Mouse (Mus musculus): Measurements from ENCODE around the gene Apod.
"Not testable (repeated sequence)": the region's sequence is repeated elsewhere in the genome, so short reads cannot be mapped to it uniquely, and the experiment has no call there.

Apod gene

DNA sequence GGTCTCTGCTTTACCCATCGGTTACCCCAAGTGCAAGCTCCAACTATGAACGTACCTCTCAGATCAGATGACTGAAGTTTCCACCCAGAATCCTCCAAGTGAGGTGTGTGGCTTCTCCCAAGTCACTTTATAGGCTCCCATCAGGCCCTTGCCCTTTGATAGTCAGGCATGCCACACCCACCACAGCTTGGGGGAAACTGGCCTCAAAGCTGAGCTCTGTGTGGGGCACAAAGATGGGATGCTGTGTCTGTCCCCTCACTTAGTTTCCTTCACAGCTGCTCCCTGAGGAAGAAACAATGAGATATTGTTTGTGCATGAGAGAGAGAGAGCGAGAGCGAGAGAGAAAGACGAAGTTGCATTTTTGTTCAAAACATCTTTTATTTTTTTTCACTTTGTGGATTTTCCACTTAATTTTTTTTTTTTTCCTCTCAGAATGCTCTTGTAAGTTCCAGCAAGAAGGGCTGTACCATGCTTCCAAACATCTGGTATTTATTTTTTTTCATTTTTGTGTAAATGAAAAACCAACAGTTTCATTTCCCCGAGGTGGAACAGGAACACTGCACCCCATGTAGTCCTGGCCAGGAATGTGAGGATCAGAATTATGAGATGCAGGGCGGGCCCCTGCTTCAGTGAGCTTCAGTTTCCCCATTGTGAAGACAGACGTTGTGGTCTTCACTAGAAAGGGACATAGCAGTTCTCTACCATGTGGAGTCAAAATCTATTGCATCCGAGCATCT lies at the start of gene Apod:
Gene Apod, minus strand, starts transcription at position 312 of the 737 bp plus-strand sequence.
- peak; percentile 53 for DNase-seq (ENCODE audit: low spot score)

DNA sequence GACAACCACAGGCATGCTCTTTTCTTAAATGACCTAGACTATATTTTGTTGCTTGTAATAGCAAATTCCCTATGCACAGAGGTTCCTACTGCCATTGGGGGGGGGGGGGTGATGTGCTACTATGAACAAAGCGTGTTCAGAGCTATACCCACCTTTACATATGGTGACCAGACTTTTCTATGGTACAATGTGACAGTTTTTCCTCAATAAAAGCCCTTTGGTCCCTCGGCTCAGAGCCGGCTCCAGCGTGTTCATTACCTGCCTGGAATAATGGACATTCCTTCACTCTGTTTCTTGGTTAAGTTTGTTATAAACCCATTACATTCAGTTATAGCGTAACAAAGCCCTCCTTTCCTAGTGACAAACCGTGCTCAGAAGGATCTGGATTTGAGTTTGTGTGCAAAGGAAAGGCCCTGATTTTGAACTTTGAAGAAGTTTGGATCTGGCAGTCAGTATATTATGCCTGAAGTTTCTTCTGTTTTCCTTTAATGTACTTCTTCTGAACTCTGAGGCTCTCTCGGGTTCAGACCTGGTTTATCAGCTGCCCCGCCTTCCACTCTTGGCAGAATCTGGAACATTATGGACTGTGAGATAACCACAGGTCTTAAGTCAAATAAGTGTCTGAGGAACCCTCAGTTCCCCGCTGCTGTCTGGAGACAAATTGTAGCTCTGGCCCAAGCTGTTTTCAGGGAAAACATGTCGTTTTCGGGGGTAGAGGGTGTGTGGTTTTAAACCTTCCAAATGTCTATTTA lies 49.3 kb upstream of the Apod start:
- DNase-seq (ENCODE audit: low spot score) = no peak

DNA sequence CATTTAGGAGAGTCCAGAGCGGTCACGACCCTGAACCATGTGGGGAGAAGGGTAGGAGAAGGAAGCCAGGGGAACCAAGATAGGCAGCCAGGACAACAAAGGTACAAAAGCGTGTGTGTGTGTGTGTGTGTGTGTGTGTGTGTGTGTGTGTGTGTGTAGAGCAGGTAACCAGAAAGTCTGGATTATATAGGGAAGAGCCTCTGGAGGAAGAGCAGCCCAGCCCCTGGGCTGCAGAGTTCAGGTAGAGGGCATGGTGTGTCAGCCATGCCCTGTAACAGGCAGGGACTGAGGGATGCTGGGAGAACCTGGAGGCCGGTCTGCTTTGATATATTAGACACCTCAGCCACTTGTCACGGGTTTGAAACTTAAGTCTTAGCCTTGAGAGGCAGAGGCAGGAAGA lies 44.9 kb upstream of the Apod start:
- no peak for DNase-seq (ENCODE audit: low spot score)

DNA sequence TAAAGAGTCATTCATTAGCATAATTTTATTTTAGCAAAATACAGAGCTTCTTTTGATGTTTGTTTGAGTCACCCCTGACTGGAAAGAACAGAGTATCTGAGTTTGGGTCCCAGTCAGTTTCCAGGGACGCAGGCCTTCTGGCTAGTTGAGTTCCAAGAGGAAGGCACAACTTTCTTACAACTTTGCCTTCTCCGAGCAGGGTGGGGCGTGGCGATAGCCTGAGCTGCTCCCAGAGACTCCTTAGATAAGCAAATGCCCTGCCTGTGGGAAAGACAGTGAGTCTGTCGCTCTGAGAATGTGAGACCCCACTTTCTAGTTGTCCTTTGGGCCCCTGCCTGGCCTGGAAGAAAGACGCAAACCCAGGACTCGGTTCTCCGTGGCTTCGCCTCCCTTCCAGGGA lies 44.4 kb upstream of the Apod start:
- no peak for DNase-seq (ENCODE audit: low spot score)

DNA sequence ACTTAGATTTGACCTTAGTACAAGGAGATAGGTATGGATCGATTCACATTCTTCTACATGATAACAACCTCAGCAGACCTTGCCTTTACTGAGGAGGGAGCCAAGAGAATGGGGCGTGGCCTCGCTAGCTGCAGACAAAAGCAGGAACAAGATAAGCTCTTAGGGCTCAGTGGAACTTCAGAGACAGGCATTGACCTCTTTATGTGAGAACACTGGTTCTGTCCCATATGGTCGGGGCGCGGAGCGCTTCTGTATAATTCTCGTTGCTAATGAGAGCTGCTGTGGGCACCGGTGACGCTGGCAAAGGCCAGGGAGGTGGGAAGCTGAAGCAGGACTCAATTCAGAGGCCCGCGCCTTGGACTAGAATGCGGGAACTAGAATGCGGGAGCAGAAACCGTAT lies 44.0 kb upstream of the Apod start:
- DNase-seq (ENCODE audit: low spot score) = no peak

DNA sequence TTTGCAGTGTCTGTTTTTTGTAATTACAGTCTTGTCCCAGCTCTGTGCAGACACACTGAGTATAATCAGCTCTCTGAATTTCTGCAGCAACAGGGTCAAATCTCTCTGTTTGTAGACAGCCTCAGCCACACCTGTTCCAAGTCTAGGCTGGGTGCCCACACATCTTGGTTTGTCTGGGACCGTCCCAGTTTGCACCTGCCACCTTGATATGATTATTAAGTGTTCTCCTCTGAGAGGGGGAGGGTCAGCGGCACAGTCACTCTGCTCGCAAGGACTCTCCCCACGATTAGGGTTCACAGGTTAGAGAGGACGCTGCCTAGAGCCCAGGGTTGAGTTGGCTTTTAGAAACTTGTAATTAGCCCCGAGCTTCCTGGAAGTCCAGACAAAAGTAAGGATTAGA lies 41.3 kb upstream of the Apod start:
- DNase-seq (ENCODE audit: low spot score) = no peak

DNA sequence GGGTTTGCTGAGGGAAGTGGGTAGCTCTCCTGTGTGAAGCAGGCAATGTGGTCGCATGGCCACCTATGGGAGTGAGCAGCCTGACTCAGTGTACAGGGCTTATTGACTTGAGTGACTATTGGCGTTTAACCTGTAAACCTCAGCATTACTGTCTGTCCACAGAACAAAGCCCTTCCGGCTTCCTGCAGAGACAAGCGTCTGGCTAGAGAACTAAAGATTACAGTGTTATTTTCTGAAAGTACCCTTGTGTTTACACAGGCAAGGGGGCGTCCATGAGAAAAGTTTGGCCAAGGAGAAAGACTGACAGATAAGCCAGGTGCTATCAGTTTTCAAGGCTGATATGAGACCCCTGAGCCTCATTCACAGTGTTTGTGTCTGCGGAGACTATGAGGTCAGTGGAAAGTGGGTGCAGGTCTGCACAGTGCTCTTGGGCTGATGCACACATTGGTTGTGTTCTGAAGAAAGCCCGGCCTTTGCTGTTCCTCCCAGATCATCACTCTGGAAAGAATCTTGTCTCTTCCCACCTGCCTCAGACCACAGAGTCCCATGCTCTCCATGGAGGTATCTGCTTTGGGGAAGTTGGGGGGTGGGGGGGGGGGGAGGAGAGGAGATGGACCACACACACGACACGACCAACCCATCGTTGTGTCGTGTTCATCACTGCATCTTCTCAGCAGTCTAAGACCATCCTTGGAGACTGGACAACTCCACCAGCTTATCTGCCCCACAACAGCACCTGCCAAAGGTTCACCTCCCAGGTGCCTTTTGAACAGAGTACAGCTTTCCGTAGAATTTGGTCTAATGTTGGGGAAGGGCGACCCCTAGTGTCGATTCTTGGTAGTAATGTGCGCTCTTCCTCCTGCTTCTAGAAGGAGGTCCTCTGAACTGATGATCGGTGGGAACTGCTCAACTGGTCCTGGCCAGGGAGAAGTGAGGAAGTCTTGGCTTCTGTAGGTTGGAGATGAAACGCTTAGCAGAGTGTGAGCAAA lies 40.0 kb upstream of the Apod start:
- peak; percentile 78 for DNase-seq (ENCODE audit: low spot score)

DNA sequence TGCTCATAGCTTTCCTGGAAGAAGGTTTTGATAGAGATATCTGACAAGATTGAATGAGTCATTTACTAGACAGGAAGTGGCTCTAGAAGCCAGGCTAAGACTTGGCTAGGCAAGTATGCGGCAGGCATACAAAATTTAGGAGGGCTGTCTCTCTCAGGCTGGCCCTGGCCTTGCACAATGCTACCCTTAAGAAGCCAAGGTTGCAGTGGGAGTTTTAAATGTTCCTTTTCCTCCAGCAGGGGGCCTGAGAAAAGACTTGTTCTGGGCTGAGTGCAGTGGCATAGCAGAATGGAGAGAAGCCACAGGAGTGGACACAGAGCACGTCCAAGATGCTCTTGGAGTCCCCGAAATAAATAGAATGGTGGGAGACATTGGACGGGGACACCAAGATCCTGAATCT lies 38.4 kb upstream of the Apod start:
- peak; percentile 29 for DNase-seq (ENCODE audit: low spot score)

DNA sequence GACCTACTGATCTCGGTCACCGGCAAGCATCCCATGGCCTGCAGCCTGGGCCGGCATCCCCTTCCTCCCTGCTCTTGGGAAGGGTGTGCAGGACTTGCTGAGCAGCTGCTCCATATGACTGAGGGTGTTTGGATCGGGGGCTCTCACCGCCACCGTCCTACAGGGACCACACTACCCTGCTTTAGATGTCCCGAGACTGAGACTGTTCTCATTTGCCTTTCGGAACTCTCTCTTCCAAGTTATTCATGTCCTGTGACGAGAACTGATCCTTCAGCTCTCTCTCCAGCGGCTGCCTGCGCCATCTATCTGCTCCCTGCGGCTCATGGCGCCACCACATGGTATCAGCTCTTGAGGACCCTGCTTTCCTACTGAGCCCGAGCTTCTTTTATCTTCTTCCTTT lies 33.0 kb upstream of the Apod start:
- peak; percentile 85 for DNase-seq (ENCODE audit: low spot score)

DNA sequence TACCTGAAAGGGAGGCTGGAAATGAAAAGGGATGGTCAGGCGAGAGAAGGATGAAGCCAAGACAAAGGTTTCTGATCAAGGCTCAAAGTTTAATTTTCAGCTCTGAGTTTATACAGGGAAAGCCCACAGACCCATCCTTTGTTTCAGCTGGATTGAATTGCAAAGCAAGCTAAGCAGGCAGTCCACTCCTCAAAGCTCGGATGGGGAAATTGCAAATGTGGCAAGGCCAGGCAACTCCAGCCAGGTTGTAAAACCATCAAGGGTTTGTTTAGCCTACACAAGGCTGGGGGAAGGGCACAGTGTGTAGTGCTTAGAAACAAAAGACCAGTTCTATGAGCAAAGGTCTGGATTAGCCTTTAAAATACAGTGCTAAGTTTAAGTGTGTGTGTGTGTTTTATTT lies 28.4 kb upstream of the Apod start:
- no peak for DNase-seq (ENCODE audit: low spot score)

DNA sequence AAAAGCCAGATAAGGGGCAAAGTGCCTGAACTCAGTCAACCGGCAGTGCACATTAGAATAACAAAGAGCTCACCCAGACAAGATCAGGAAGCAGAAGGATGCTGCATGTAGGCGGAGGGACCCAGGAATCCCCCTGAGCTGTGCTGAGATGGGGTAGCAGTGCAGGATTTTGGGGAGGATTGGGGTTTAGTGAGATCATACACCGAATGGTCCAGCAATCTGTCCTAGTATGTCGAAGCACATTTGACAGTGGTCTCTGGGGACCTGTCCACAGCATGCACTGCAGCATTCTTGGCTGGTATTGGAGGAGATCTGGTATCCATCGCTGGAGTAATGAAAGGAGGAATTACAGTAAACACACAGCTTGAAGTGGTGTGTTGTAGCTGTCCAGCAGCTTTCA lies 27.9 kb upstream of the Apod start:
- DNase-seq (ENCODE audit: low spot score) = no peak

DNA sequence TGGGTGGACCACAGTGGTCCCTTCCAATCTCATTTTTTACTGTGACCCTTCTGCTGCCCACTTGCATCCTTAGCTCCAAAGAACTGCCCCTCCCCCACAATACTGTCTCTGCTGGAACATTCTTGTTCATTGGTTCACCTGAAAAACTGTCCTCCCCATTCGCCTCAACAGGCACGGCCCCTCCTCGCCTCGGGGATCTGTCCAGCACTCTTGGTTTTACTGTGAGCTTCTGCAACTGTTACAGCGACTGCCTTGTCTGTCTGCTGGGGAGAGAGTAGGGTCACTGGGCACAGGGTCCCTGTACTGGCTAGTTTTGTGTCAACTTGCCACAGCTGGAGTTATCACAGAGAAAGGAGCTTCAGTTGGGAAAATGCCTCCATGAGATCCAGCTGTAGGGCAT lies 24.7 kb upstream of the Apod start:
- no peak for DNase-seq (ENCODE audit: low spot score)

DNA sequence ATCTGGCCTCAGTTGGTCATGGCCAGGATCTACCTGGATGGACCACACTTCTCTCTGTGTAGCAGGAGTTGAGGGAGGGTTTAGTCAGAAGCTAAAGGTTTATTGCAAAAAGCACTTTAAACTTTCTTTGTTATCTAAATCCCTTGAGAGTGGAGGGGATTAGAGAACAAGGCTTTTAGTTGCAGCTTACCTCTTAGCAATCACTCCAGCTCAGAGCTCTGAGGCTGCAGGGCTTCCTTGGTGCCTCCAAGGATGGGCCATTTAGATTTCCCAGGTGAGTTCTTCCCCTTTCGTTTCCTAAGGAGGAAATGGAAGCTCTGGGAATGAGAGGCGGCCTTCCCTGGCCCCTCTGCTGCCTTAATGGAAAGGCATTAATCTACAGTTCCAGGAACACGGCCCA lies 23.3 kb upstream of the Apod start:
- DNase-seq (ENCODE audit: low spot score) = no peak

DNA sequence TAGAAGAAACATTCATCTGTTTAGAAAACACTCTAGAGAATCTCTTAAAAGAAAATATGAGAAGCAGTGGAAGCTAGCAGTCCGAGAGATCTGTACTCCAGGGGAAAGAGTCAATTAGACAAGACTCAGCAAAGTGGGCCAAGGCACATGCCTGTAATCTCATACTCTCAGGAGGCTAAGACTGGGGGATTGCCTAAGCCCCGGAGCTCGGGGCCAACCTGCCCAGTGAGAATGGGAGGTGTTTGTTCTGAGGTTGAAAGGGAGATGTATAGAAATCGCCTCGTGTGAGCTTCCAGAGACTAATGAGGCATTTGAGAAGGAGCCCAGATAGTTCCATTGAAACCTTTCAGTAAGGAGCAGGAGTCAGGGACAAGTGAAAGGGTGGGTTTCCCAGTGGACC lies 20.2 kb upstream of the Apod start:
- DNase-seq (ENCODE audit: low spot score) = no peak

DNA sequence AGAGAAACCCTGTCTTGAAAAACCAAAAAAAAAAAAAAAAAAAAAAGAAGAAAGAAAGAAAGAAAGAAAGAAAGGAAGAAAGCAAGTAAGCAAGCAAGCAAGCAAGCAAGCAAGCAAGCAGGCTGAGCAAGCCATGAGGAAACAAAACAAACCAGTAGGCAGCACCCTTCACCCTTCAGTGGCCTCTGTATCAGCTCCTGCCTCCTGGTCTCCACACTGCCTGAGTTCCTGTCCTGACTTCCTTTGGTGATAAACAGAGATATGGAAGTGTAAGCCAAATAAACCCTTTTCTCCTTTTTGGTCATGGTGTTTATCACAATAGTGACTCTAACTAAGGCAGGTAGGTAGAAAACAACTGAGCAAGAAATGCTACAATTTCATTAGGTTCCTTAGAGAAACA lies 18.0 kb upstream of the Apod start:
- no peak for DNase-seq (ENCODE audit: low spot score)

DNA sequence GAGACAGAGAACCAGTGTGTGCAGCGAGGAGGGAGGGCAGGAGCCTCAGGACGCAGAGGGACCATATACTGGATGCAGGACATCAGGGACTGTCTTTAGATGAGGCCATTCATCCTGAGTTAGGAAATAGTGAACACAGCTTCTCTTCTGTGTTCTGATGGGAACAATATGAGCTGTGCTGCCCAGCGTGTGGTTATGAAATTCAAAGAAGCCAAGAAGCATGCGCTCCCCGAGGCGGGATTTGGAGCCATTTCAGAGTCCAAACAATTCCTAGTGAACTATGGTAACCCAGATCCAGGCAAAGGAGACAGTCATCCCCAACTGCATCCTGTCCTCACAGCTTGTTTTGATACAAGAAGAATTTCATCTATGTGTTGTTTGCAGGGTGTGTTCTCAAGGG lies 16.4 kb upstream of the Apod start:
- not testable (repeated sequence) for DNase-seq (ENCODE audit: low spot score)

DNA sequence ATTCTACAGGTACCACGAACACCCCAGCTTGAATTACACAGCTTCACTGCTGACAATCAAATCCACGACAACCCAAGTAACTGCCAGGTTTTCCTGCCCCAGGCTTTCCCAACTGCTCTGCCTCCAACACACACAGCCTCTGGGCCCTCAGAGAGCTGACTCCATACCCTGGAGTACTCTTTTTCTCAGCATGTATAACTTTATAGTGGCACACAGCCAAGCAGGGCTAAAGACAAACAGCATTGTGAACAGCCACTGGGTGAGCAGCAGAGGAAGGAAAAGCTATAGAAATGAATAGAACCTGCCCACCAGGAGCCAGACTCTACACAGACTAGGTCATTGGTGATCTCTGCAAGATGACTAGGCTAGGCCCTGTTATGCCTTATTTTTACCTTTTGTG lies 15.1 kb upstream of the Apod start:
- DNase-seq (ENCODE audit: low spot score) = no peak

DNA sequence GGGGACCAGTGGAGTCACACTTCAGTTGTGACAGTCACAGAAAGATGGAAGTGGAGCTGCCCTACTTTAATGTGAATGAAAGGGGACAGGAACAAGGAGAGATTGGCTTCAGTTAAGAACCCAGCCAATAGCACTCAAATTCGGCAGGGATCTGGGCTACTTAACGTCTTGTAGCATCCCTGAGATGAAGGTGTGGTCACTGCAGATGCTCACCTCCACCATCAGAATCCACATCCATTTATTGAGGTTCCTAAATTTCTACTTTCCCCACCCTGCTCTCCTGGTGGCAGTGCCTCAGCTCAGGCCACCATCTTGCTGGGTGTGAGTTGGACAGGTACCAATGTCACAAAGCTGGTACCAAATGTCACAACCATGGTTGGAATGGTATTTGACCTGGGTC lies 13.3 kb upstream of the Apod start:
- no peak for DNase-seq (ENCODE audit: low spot score)

DNA sequence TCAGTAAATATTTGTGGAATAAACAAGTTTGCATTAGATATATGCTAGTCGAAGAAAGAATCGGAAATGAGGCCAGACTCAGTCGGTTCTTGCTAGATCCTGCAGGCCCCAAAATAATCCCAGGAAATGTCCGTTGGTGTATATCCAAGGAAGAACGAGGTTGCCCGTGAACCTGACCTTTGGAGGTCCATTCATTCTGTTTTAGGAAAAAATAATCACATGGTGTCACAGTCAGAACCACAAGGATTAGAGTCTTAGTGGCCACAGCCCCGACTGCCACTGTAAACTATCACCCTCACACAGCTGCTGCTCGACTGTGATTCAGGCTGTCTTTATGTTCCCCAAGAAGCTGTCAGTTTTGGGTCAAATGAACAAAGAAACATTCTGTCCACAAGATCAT lies 12.8 kb upstream of the Apod start:
- no peak for DNase-seq (ENCODE audit: low spot score)

DNA sequence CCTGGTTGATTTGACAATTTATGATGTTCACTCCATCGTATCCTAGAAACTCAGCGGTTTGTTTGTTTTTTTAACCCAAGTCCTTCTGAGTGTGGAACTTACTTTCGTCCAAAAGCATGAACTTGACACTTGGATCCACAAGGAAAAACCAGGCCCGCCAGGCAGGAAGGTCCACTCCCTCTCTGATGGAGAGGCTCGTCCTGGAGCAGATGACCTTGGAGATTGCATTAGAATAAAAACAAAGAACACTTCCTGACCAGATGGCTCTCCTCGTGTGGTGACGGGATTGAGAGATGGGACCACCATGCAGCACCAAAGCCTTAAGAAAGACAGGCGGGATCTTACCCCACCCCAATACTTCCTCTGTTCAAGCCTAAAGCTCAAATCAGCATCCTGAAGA lies 12.1 kb upstream of the Apod start:
- no peak for DNase-seq (ENCODE audit: low spot score)

DNA sequence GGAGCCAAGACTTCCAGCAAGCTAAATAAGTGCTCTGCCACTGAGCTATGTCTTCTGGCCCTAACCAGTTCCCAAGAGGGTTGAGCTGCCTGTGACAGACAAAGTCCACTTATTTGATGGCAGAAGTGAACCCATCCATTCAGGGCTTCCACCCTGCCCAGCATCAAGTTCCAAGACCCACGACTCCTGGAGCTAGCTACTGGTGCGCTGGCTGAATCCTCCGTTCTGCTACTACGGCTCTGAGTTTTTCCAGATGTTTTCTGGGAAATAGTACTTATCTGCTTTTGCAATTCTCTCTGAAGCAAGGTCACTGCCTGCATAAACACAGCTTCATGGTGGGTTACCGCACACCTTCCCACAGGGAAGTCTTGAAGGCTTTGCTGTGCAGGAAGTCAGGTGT lies 11.4 kb upstream of the Apod start:
- DNase-seq (ENCODE audit: low spot score) = no peak

DNA sequence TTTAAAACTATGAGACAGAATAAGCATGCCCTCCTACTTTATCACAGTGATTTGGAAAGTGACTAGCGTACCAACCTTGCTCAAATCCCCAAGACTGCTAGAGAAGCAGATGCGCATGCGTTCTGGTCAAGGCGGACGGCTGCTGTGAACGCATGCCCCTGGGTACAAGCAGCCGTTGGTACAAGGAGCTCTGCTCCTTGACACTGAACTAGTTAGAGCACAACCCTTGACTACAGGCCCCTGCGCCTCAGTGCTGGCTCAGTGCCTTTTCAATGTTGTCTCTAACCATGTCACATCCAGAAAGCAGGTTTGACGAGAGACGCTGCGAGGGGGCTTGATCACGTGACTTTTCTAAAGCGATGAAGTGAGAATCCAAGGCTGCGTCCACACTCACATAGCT lies 10.5 kb upstream of the Apod start:
- no peak for DNase-seq (ENCODE audit: low spot score)

DNA sequence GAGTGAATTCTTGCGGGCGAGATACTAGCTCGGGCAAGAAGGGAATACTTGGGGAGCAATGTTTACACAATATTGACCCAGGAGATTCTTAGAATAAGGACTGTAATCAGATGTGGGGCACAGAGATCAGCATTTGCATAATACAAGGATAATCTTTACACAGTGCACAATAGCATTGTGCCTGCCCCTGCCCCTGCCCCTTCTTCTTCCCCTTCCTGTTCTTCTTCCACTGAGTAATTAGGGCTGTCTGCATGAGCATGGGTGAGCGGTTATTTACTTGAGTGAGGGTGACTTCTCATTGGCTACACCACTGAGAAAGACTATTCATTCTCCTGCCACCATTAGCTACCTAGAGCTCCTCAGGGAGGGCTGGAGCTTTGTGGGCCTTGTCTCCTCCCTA lies 6.9 kb upstream of the Apod start:
- DNase-seq (ENCODE audit: low spot score) = no peak

All from layer of hippocampus, adult 11-12 months (tissue).